Mouse (Mus musculus) A20 (cell line): ENCODE measurements around the gene Atp8a1.

ENCODE experiments used
- DNase-seq: peaks from one replicate; pipeline ENCODE4 v3.0.0-alpha.2; 2011; ENCODE audit warnings: low read depth, low spot score

The Atp8a1 gene

GRCm38 (mm10) chr5:67768708-67769107 is 78.5 kb downstream of the Atp8a1 start:
- DNase-seq = no peak

- DNase-seq = peak; percentile 32
Measured at GRCm38 (mm10) chr5:67764798-67765197, 82.4 kb downstream of the Atp8a1 start.

GRCm38 (mm10) chr5:67758126-67758525 is 89.1 kb downstream of the Atp8a1 start:
- no peak for DNase-seq

- peak; percentile 71 for DNase-seq
Measured at GRCm38 (mm10) chr5:67756138-67756537, 91.1 kb downstream of the Atp8a1 start.

- DNase-seq = no peak
Measured at GRCm38 (mm10) chr5:67753057-67753456, 94.2 kb downstream of the Atp8a1 start.

GRCm38 (mm10) chr5:67752629-67753028 is 94.6 kb downstream of the Atp8a1 start:
- DNase-seq = no peak

- DNase-seq = no peak
Measured at GRCm38 (mm10) chr5:67752007-67752406, 95.2 kb downstream of the Atp8a1 start.

GRCm38 (mm10) chr5:67739261-67739660 is 108.0 kb downstream of the Atp8a1 start:
- DNase-seq = peak; percentile 69

- no peak for DNase-seq
Measured at GRCm38 (mm10) chr5:67738133-67738532, 109.1 kb downstream of the Atp8a1 start.

GRCm38 (mm10) chr5:67735771-67736170 is 111.5 kb downstream of the Atp8a1 start:
- DNase-seq = no peak

GRCm38 (mm10) chr5:67733551-67734258 is 113.5 kb downstream of the Atp8a1 start:
- no peak for DNase-seq

GRCm38 (mm10) chr5:67733150-67733549 is 114.1 kb downstream of the Atp8a1 start:
- no peak for DNase-seq

- peak; percentile 38 for DNase-seq
Measured at GRCm38 (mm10) chr5:67727755-67728154, 119.5 kb downstream of the Atp8a1 start.

GRCm38 (mm10) chr5:67726810-67727209 is 120.4 kb downstream of the Atp8a1 start:
- DNase-seq = no peak

GRCm38 (mm10) chr5:67701641-67702040 is 145.6 kb downstream of the Atp8a1 start:
- no peak for DNase-seq

- DNase-seq = no peak
Measured at GRCm38 (mm10) chr5:67699418-67699817, 147.8 kb downstream of the Atp8a1 start.

- DNase-seq = no peak
Measured at GRCm38 (mm10) chr5:67698176-67698575, 149.1 kb downstream of the Atp8a1 start.

- DNase-seq = no peak
Measured at GRCm38 (mm10) chr5:67696741-67697596, 150.3 kb downstream of the Atp8a1 start.

GRCm38 (mm10) chr5:67695055-67695710 is 152.1 kb downstream of the Atp8a1 start:
- DNase-seq = no peak

GRCm38 (mm10) chr5:67690336-67690735 is 156.9 kb downstream of the Atp8a1 start:
- no peak for DNase-seq

- no peak for DNase-seq
Measured at GRCm38 (mm10) chr5:67688001-67688400, 159.2 kb downstream of the Atp8a1 start.

- DNase-seq = no peak
Measured at GRCm38 (mm10) chr5:67685906-67686305, 161.3 kb downstream of the Atp8a1 start.
